Mouse (Mus musculus): Measurements from ENCODE around the gene Ugt1a6b. TPM values are rescaled to one million over a fixed set of nuclear protein-coding genes. Genes with fewer than 3 reads are reported as not detected.

Ugt1a6b gene
- polyA plus RNA-seq, 1 experiment = 0.29 TPM

DNA sequence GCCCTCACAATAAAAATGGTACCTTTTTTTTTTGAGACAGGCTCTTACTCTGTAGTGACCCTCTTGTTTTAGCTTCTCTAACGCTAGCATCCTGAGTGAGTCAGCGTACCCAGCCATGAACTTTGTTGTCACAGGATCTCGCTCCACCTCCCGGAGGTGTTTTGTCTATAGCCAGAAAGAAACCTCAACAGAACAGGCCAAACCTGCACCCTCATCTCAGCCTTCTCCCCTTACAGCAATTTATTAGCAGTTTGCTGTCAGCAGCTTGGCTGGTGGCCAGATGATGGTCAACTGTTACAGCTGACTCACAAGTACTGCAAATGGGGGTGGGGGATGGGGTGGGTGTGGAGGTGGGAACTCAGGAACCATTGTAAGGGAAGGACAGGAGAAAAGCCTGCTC lies 159.2 kb downstream of the Ugt1a6b start:
- no peak for TF ChIP-seq POLR2A (IDR thresholded peaks at IDR 0.05; ENCODE audit: low read depth, low read length)
- no peak for TF ChIP-seq CTCF (IDR thresholded peaks at IDR 0.05; ENCODE audit: extremely low read depth, insufficient read depth, insufficient read length, insufficient replicate concordance)
- no peaks in the 10 kb centered on the region for H3K27me3 ChIP-seq (ENCODE audit: control insufficient read depth, insufficient read depth, low read length)
- no peak overlapping the region for H3K4me3 ChIP-seq (ENCODE audit: extremely low read depth, insufficient read depth, insufficient read length)
- no peak overlapping the region for H3K27ac ChIP-seq (ENCODE audit: insufficient read depth, low read length)
- WGBS = 66% methylated on average over 4 of the region's 4 CpGs
- peaks cover 42% of the 10 kb centered on the region for H3K36me3 ChIP-seq (ENCODE audit: control insufficient read depth, insufficient read depth, low read length)
- peaks cover 12% of the 10 kb centered on the region; the same call in 1 of the 2 replicates for H3K4me1 ChIP-seq (ENCODE audit: control insufficient read depth, insufficient read depth, insufficient read length)
- DNase-seq (ENCODE audit: low read depth in 1 of 2, low spot score in 2 of 2) = no peak

DNA sequence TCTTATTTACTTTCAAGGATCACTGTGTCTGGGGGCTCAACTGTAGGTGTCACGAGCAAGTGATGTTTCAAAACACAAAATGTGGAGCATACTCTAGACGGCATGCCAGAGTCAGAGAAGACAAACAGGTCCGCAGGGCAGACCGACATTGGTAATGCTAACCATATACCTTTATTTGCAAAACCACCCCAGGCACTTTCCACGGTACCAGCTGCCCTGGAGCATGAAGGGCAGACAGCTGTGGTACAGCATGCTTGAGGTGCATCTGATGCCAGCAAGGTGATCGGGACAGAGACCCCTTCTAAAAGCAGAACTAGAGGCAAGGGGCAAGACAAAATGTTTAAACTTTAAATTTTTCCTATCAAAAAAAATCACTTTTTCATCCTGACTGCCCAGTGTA lies 159.9 kb downstream of the Ugt1a6b start:
- TF ChIP-seq POLR2A (IDR thresholded peaks at IDR 0.05; ENCODE audit: low read depth, low read length) = no peak
- TF ChIP-seq CTCF (IDR thresholded peaks at IDR 0.05; ENCODE audit: extremely low read depth, insufficient read depth, insufficient read length, insufficient replicate concordance) = no peak
- Histone ChIP-seq H3K4me3 (ENCODE audit: extremely low read depth, insufficient read depth, insufficient read length) (no peak overlapping the region), H3K4me1 (ENCODE audit: control insufficient read depth, insufficient read depth, insufficient read length) (peaks cover 12% of the 10 kb centered on the region; the same call in 1 of the 2 replicates), H3K27ac (ENCODE audit: insufficient read depth, low read length) (no peak overlapping the region), H3K36me3 (ENCODE audit: control insufficient read depth, insufficient read depth, low read length) (peaks cover 49% of the 10 kb centered on the region), H3K27me3 (ENCODE audit: control insufficient read depth, insufficient read depth, low read length) (no peaks in the 10 kb centered on the region)
- WGBS = 77% methylated on average over 6 of the region's 6 CpGs
- no peak for DNase-seq (ENCODE audit: low read depth in 1 of 2, low spot score in 2 of 2)

DNA sequence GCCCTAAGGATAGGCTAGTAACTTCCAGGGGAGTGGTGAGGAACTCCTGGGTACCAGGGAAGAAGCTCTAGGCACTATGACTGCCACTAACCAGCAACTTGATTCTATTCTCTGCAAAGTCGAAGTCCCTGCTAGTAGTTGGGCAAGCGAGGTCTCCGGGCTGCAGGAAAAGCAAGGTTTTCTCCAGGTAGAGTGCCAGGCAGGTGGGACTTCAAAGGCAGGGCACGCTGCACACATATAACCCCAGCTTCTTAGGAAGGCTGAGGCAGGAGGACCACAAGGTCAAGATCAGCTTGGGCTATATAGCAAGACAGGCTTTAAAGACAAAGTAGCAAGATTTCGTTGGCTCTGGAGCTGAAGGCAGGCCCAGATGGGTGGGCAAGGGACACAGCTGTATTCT lies 160.7 kb downstream of the Ugt1a6b start:
- H3K36me3 ChIP-seq (ENCODE audit: control insufficient read depth, insufficient read depth, low read length) = peaks cover 58% of the 10 kb centered on the region
- H3K4me3 ChIP-seq (ENCODE audit: extremely low read depth, insufficient read depth, insufficient read length) = no peak overlapping the region
- H3K27me3 ChIP-seq (ENCODE audit: control insufficient read depth, insufficient read depth, low read length) = no peaks in the 10 kb centered on the region
- 91% methylated on average over 5 of the region's 5 CpGs for WGBS
- peaks cover 12% of the 10 kb centered on the region; the same call in 1 of the 2 replicates for H3K4me1 ChIP-seq (ENCODE audit: control insufficient read depth, insufficient read depth, insufficient read length)
- H3K27ac ChIP-seq (ENCODE audit: insufficient read depth, low read length) = no peak overlapping the region
- no peak for TF ChIP-seq CTCF (IDR thresholded peaks at IDR 0.05; ENCODE audit: extremely low read depth, insufficient read depth, insufficient read length, insufficient replicate concordance)
- no peak for TF ChIP-seq POLR2A (IDR thresholded peaks at IDR 0.05; ENCODE audit: low read depth, low read length)
- DNase-seq (ENCODE audit: low read depth in 1 of 2, low spot score in 2 of 2) = no peak

DNA sequence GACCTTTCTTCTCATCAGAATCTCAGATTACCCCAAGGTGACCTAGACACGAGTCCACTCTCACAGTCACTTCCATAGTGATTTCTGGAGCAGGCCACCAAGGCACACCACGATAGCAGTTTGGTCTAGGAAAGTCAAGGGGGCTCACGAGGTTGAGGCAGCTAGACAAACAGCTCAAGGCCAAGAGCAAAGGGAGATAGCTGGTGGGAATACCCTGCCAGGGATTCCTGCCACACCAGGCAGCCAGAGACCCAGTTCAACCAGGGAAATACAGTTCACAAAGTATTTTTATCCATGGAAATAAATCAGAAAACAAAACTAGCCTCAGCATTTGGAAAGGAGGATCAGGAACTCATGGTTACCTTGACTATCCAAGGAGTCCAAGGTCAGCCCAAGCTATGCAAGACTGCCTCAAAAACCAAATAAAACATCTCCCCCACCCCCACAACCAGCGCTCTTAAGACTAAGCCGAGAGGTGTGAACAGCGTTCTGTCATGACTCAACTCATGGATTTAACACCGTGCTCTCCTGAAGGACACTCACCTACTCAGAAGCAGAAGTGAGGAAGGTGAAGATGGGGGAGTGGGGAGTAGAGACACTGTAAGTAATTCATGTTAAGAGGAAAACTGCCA lies 161.3 kb downstream of the Ugt1a6b start:
- 89% methylated on average over 7 of the region's 7 CpGs for WGBS
- TF ChIP-seq POLR2A (IDR thresholded peaks at IDR 0.05; ENCODE audit: low read depth, low read length) = no peak
- no peak for TF ChIP-seq CTCF (IDR thresholded peaks at IDR 0.05; ENCODE audit: extremely low read depth, insufficient read depth, insufficient read length, insufficient replicate concordance)
- Histone ChIP-seq H3K27ac (ENCODE audit: insufficient read depth, low read length) (no peak overlapping the region), H3K27me3 (ENCODE audit: control insufficient read depth, insufficient read depth, low read length) (no peaks in the 10 kb centered on the region), H3K4me1 (ENCODE audit: control insufficient read depth, insufficient read depth, insufficient read length) (peaks cover 8% of the 10 kb centered on the region; the same call in 1 of the 2 replicates), H3K4me3 (ENCODE audit: extremely low read depth, insufficient read depth, insufficient read length) (no peak overlapping the region), H3K36me3 (ENCODE audit: control insufficient read depth, insufficient read depth, low read length) (peaks cover 63% of the 10 kb centered on the region)
- DNase-seq (ENCODE audit: low read depth in 1 of 2, low spot score in 2 of 2) = no peak

DNA sequence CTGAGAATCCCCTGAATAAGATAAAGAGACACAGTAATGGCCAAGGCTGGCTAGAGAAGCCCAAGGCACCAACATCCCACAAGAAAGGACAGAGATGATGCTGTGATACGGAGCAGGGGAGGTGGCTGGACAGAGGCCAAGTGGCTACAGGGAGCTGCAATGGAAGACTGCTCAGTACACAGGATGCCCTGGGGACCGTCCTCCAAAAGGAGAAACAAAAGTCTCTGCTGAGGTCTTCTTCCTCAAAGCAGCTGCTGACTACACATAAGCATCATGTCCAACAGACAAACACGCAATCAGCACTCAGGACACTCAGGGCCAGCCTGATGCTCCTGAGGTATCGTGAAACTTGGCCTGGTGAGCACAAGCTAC lies 161.8 kb downstream of the Ugt1a6b start:
- TF ChIP-seq CTCF (IDR thresholded peaks at IDR 0.05; ENCODE audit: extremely low read depth, insufficient read depth, insufficient read length, insufficient replicate concordance) (no peak), POLR2A (IDR thresholded peaks at IDR 0.05; ENCODE audit: low read depth, low read length) (no peak)
- WGBS = 74% methylated on average over 4 of the region's 4 CpGs
- Histone ChIP-seq H3K27me3 (ENCODE audit: control insufficient read depth, insufficient read depth, low read length) (no peaks in the 10 kb centered on the region), H3K4me3 (ENCODE audit: extremely low read depth, insufficient read depth, insufficient read length) (no peak overlapping the region), H3K27ac (ENCODE audit: insufficient read depth, low read length) (no peak overlapping the region), H3K36me3 (ENCODE audit: control insufficient read depth, insufficient read depth, low read length) (peaks cover 68% of the 10 kb centered on the region), H3K4me1 (ENCODE audit: control insufficient read depth, insufficient read depth, insufficient read length) (peaks cover 3% of the 10 kb centered on the region; the same call in 1 of the 2 replicates)
- DNase-seq (ENCODE audit: low read depth in 1 of 2, low spot score in 2 of 2) = no peak

DNA sequence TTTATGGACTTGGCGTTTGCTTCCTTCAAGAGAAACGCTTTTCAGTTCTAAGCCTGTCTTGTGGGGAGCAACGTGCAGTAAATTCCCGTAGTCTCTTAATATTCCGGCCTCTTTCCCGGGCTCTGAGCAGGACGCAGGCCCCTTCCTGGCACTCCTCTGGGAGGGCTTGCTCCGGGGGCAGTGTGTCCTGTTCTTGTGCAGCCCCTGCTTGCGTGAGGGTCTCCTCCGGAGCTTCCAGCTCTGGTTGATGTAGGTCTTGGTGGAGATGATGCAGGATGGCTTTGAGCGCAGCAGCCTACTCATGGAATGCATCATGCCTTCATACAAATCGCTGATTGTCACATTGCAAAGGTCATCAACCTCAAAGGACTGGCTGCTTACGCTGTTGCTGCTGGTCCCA lies 163.1 kb downstream of the Ugt1a6b start:
- TF ChIP-seq POLR2A (IDR thresholded peaks at IDR 0.05; ENCODE audit: low read depth, low read length) (no peak), CTCF (IDR thresholded peaks at IDR 0.05; ENCODE audit: extremely low read depth, insufficient read depth, insufficient read length, insufficient replicate concordance) (no peak)
- H3K36me3 ChIP-seq (ENCODE audit: control insufficient read depth, insufficient read depth, low read length) = peaks cover 70% of the 10 kb centered on the region
- H3K4me3 ChIP-seq (ENCODE audit: extremely low read depth, insufficient read depth, insufficient read length) = no peak overlapping the region
- WGBS = 90% methylated on average over 13 of the region's 13 CpGs
- no peak overlapping the region for H3K27ac ChIP-seq (ENCODE audit: insufficient read depth, low read length)
- no peaks in the 10 kb centered on the region for H3K4me1 ChIP-seq (ENCODE audit: control insufficient read depth, insufficient read depth, insufficient read length)
- no peaks in the 10 kb centered on the region for H3K27me3 ChIP-seq (ENCODE audit: control insufficient read depth, insufficient read depth, low read length)
- DNase-seq (ENCODE audit: low read depth in 1 of 2, low spot score in 2 of 2) = no peak

DNA sequence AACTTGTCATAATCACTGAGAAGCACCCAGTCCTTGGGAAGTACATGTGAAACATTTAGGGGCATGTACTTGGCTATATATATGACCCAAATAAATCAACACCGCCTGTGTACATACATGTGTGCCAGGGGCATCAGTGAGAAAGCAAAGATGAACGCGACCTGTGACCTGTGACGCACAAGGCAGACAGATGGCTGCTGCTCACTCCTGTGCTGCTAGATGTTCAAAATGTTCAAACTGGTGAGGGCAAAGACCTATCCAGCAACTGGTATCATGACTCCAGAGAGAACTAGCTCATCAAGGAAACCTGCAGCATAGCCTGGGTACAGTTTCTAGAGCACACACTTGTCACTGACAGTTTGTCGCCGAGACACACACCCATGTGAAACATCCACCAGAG lies 164.4 kb downstream of the Ugt1a6b start:
- Histone ChIP-seq H3K4me1 (ENCODE audit: control insufficient read depth, insufficient read depth, insufficient read length) (no peaks in the 10 kb centered on the region), H3K4me3 (ENCODE audit: extremely low read depth, insufficient read depth, insufficient read length) (no peak overlapping the region), H3K27ac (ENCODE audit: insufficient read depth, low read length) (no peak overlapping the region), H3K36me3 (ENCODE audit: control insufficient read depth, insufficient read depth, low read length) (peaks cover 70% of the 10 kb centered on the region), H3K27me3 (ENCODE audit: control insufficient read depth, insufficient read depth, low read length) (no peaks in the 10 kb centered on the region)
- DNase-seq (ENCODE audit: low read depth in 1 of 2, low spot score in 2 of 2) = no peak
- TF ChIP-seq POLR2A (IDR thresholded peaks at IDR 0.05; ENCODE audit: low read depth, low read length) = no peak
- WGBS = 94% methylated on average over 6 of the region's 6 CpGs

Measured in spleen, adult 2 months (tissue).